Mouse (Mus musculus) monocyte, adult 59 days (primary cell): Measurements from ENCODE around the gene Adgre4. TPM values are rescaled to one million over a fixed set of nuclear protein-coding genes. Genes with fewer than 3 reads are reported as not detected.

Source experiments
- total RNA-seq, 2 experiments: library from RNA; stranded (reverse); gene quantifications; one replicate each; pipeline ENCODE4 v1.2.4; 2023

The Adgre4 gene
- total RNA-seq = 100 to 1,000 TPM; 374 to 402 TPM

GRCm38 (mm10) chr17:55749786-55750185 is at the start of gene Adgre4:
Gene Adgre4, plus strand, starts transcription at chr17:55749984.

GRCm38 (mm10) chr17:55711984-55712811 is 37.6 kb upstream of the Adgre4 start, which contains the start of gene Pot1b:
Gene Pot1b, minus strand, starts transcription at chr17:55712628.

GRCm38 (mm10) chr17:55878636-55879369 is 129.0 kb downstream of the Adgre4 start, which contains the start of gene Zfp119a:
Gene Zfp119a, minus strand, starts transcription at chr17:55878930.

Other genes starting within 250 kb of the Adgre4 start
- gene Vmn2r118, start 124.8 kb upstream of the Adgre4 start, total RNA-seq = not detected
- 100 to 1,000 TPM; 187 to 196 TPM for gene Pot1b, start 37.4 kb upstream of the Adgre4 start, total RNA-seq
- gene Zfp119a, start 128.9 kb downstream of the Adgre4 start, total RNA-seq = 1 to 10 TPM; 3.9 to 5.7 TPM
- gene Zfp959, start 142.1 kb downstream of the Adgre4 start, total RNA-seq = 10 to 100 TPM in 1 of 2 experiments, 1 to 10 TPM in 1; 5.7 to 10.1 TPM
- 1 to 10 TPM; 3.8 to 4.3 TPM for gene Zfp119b, start 199.5 kb downstream of the Adgre4 start, total RNA-seq
- gene Ebi3, start 202.7 kb downstream of the Adgre4 start, total RNA-seq = 100 to 1,000 TPM; 104 to 106 TPM
- gene Yju2, start 209.1 kb downstream of the Adgre4 start, total RNA-seq = 10 to 100 TPM; 23.3 to 30.4 TPM
- 1 to 10 TPM in 1 of 2 experiments, under 1 TPM in 1; 0.88 to 1.3 TPM for gene Shd, start 220.5 kb downstream of the Adgre4 start, total RNA-seq
- not detected for gene Fsd1, start 236.5 kb downstream of the Adgre4 start, total RNA-seq